Mouse (Mus musculus) adrenal gland, postnatal 14 days (tissue): Measurements from ENCODE around the gene 1700037H04Rik. TPM values are rescaled to one million over a fixed set of nuclear protein-coding genes. Genes with fewer than 3 reads are reported as not detected.

Experiments
- DNase-seq: peaks from one replicate; pipeline ENCODE4 v3.0.0; 2021; ENCODE audit warnings: mixed read lengths
- total RNA-seq: library from RNA; stranded (reverse); gene quantifications from 2 replicates; pipeline ENCODE4 v1.2.3, GENCODE M21; 2021

1700037H04Rik gene
- total RNA-seq, 1 experiment from 2014 or later = 79.8 TPM

DNA sequence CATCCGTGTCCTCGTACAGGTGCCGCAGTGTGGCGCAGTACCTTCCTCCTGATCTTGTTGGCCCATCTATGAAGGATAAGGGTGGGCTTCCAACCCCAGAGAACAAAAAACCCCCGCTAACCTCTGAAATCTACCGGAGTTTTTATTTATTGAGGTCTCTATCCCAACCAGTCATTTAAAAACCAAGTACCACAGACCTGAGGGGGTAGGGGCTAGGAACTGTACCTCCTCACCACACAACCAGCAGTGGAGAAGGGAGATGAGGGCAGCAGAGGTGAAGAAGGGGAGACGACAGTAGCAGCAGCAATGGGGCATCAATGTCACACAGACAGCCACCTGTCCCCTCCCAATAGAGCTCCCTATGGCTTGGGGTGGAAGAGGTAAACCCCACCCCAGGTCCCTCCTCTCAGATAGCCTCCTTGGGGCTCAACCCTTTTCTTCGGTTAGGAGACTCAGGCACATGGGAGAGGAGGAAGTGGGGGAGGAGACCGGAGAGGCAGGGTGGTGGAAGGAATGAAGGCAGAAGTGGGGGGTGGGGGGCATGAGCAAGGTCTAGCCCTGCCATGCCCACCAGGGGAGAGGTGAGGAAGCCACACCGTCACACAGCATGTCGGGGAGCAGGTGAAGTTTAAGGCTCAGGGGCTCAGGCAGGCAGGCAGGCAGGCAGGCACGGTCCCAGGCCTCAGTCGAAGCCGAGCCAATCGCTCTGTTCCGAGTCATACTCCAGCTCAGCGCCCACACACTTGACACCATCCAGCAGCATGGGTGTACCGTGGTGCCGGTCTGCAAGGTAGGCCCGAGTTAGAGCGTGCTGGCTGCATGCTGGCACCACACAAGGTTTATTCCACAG lies 13.5 kb downstream of the 1700037H04Rik start:
- no peak for DNase-seq

GRCm38 (mm10) chr2:131145536-131145935 lies 14.3 kb downstream of the 1700037H04Rik start:
- no peak for DNase-seq

- no peak for DNase-seq
Measured at GRCm38 (mm10) chr2:131145121-131145520, 14.8 kb downstream of the 1700037H04Rik start.

DNA sequence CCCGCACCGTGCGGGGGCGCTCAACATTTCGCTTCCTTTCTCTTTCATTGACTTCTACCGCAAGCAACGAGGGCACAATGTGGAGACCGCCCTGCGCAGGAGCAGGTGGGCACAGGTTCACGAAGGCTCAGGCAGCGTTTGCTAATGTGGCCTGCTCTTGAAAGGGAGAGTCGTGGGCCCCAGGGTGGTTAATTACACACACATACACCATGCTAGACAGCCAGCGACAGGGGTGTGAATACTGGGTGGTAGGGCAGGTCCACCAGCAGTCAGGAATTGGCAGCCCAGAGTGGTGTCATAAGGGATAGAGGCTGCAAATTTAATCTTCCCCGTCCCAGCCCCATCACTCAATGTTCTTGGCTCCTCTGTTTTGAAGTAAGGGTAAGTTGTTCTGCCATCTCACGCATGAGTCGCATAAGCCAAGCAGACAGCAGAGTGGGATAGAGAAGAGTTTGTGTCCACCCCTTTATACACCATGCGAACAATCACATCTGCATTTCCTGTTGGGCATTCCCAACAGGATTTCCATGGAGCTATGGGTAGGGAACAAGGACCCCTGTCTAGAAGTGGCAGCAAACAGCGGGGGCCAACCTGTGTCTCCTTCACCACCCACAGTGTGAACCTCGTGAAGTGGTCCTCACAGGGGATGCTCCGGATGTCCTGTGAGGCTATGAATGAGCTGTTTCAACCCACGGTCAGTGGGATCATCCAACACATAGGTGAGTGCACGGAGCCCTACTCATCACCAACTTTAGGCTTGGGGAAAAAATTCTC lies 16.7 kb downstream of the 1700037H04Rik start:
- no peak for DNase-seq

GRCm38 (mm10) chr2:131142592-131142991 lies 17.3 kb downstream of the 1700037H04Rik start:
- DNase-seq = peak; percentile 91

GRCm38 (mm10) chr2:131141336-131141986 lies 18.4 kb downstream of the 1700037H04Rik start:
- DNase-seq = no peak

GRCm38 (mm10) chr2:131140533-131140905 lies 19.4 kb downstream of the 1700037H04Rik start:
- DNase-seq = no peak

DNA sequence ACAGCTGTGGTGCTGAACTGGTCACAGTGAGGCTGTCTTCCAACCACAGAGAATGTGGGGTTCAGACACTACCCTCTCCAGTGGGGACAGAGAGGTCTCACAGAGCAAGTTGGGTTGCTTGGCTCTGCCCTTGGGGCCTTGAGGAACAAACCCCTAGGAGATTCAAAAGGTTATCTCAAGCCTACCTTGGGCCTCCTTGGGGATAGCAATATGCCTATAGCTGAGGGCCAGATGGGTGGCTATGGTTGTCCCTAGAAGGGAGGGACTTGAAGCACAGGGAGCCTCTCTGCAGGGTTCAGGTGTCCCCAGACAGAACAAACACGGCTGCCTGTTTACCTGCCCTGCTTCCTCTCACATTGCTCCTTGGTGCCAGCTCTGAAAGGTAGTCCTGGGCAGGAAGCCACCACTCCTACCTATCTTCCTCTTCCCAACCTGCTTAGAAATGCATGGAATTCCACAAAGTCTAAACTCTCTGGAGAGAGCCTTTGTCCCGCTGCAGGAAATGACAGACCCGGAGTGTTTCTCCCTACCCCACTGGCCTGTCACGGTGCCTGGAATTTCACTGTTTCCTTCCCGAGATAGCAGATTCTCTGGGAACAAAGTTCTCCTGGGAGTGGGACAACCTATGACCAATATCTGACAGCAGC lies 19.9 kb downstream of the 1700037H04Rik start:
- no peak for DNase-seq

GRCm38 (mm10) chr2:131139287-131139686 lies 20.6 kb downstream of the 1700037H04Rik start:
- DNase-seq = no peak

DNA sequence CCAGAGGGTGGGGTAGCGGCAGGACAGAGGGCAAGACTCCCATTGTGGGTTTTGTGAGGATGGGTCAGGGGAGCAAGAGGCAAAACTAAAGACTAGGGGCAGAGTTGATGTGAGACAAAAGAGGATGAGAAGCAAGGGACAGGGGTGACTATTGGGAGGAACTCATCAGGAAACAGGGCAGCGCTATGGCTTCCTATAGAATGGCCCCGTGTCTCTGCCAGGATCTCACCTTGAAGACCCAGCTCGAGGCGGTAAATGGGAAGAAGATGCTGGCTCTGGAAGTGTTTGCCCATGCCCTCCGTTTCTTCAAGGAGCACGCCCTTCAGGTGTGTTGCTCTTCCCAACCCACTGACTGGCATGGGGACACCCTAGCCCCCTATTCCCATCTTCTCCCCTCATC lies 21.1 kb downstream of the 1700037H04Rik start:
- DNase-seq = no peak

DNA sequence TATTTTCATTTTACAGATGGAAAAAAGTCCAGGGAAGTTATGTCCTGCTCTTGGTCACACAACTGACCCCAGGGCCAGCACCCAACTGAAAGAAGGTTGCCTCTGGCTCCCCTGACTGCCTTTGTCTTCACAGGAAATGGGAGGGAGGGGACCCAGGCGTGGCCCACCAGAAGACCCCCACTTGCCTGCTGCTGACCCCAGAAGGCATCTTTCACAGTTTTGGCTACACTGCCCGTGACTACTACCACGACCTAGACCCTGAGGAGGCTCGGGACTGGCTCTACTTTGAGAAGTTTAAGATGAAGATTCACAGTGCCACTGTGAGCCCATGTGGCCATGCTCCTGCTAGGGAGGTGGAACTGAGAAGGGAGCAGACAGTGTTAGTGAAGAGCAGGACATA lies 21.6 kb downstream of the 1700037H04Rik start:
- DNase-seq = no peak

DNA sequence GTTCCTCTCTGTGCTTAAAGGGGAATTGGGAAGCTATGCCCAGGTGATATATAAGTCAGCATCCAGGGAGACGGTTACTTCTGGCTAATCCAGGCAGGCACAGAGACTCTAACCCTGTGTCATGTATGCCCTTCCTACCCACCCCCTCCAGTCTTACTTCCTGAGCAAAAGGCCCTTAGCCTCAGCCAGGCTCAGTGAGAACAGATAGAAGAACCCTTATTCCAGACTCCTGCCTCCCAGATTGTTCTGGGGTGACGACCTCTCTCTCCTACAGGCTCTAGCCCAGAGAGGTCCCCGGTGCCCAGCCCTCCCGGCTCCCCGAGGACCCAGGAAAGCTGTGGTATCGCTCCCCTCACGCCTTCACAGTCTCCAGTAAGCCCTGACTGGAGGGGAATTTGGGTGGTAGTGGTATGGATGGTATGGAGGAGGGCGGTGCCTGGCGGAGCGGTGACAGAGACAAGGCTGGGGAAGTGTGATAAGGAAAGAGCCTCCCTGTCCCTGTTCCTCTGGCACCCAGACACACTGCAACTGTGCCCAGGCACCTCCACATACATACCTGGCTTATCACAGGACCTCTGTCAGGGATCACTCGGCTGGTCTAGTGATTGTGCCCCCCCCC lies 24.3 kb downstream of the 1700037H04Rik start:
- DNase-seq = no peak

DNA sequence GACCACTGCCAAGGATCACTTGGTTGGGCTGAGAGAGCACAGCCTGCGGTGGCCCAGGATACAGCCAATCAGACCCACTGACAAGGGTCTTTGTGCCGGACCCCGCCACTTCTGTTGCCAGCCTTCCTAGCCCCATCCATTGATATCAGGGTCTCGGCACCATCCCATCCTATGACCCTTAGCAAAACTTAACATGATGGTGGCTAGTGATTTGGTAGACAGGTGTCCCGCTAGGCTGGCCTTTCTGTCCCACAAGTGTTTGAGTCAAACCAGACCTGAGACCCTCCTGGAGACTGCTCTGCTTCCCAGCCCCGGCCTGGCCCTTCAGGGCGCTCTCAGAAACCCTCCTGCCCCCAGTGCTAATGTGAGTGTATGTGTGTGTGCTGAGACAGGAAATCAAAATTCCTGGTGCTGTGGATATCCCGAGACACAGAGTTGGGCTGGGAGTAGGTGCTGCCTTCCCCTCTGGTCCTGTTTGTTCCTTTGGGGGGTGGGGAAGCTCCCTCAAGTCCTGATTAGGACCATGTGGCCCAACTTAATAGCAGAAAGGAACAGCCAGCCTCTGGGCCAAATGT lies 25.0 kb downstream of the 1700037H04Rik start:
- no peak for DNase-seq

GRCm38 (mm10) chr2:131134381-131134780 lies 25.5 kb downstream of the 1700037H04Rik start:
- DNase-seq = no peak

GRCm38 (mm10) chr2:131132930-131133547 lies 26.8 kb downstream of the 1700037H04Rik start, which contains the start of gene Gm11037:
Gm11037 (plus strand) TSS chr2:131133497.
- DNase-seq = no peak

- no peak for DNase-seq
Measured at GRCm38 (mm10) chr2:131132111-131132888, 27.6 kb downstream of the 1700037H04Rik start.

DNA sequence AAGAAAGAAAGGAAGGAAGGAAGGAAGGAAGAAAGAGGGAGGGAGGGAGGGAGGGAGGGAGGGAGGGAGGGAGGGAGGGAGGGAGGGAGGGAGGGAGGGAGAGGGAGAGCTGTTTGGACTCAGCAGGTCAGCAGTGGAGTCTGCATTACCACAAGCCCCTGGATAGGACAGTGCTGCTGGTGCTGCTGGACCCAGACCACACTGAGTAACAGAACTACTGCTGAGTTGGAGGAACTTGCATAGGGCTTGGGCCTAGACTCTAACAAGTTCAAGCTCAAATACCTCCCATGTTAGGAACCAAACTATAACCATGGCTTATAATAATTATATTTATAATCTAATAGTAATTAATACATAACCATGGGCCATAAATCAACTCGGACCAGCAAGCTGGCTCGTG lies 29.0 kb downstream of the 1700037H04Rik start:
- DNase-seq = no peak

GRCm38 (mm10) chr2:131129836-131130235 lies 30.0 kb downstream of the 1700037H04Rik start:
- DNase-seq = no peak

- DNase-seq = no peak
Measured at GRCm38 (mm10) chr2:131128636-131129157, 31.2 kb downstream of the 1700037H04Rik start.

DNA sequence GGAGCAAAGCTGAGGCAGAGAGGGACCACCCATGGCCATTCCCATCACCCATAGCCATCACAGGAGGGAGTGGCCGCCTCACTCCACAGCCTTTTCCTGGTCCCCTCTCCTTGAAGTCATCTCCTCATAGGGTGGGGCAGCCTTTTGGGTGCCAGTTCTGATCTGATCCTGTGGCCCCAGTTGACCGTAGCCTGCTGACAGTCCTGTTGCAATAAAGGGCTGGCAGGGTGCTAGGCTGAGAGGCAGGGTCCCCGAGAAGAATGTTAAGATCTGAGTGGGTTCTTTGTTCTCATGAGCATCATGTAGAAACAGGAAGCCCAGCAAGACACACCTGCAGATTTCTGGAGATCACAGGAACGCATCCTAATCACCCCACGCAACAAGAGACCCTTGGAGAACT lies 31.7 kb downstream of the 1700037H04Rik start:
- DNase-seq = no peak
